Mouse (Mus musculus): ENCODE results near the gene Lsp1.

GRCm38 (mm10) chr7:142462190-142462589 is 1.6 kb downstream of the Lsp1 start:
- TF ChIP-seq POLR2A (IDR thresholded peaks at IDR 0.05; ENCODE audit: low read depth, low read length): no peak
- no peak for TF ChIP-seq CTCF (IDR thresholded peaks at IDR 0.05; ENCODE audit: borderline replicate concordance, insufficient read depth, low read length)

All from embryonic fibroblast, embryonic 13.5 days (primary cell).